Mouse (Mus musculus): ENCODE measurements around the gene Parp4. TPM values are rescaled to one million over a fixed set of nuclear protein-coding genes. Genes with fewer than 3 reads are reported as not detected.

Parp4 gene
- 29.1 and 30.8 TPM in 2 replicates for total RNA-seq (2014; fragmentation: Nextera tagmentation)
- 6.9 TPM in 2 replicates for total RNA-seq (2017)
- 1.2 and 1.4 TPM in 2 replicates for polyA plus RNA-seq (2012)

DNA sequence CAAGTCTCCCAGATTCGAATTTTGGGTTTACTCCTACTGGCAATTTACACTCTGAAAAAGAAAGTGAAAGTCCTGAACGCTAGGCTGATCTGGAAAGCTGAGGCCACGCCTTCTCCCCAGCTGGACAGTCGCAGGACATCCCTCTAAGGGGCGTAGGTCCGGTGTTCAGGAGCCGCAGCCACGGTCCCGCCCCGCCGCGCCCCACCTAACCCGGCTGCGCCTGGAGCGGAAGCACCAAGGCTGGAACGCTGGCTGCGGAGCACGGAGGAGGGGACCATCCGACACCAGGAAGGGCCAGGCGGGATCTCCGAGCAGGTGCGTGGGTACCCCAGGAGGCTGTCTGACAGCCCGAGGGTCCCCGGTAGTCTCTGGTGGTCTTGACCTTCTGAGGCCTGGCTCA, at the start of gene Parp4, which contains the start of gene Cenpj:
Gene Parp4 (plus strand): TSS at position 204 of the 400 bp plus-strand sequence.
Gene Cenpj (minus strand): TSS at position 10 of the 400 bp plus-strand sequence.
- DNase-seq (ENCODE audit: low spot score) (peak; percentile 79), ATAC-seq (ENCODE audit: extremely low read depth, insufficient number of reproducible peaks, low FRiP score, poor library complexity, severe bottlenecking) (peak; percentile 64)
- Histone ChIP-seq H3K9me3 (replicated peaks) (no peaks in the 10 kb centered on the region), H3K27me3 (ENCODE audit: insufficient read depth, low read length) (no peaks in the 10 kb centered on the region), H3K4me3 (ENCODE audit: low read depth, low read length) (peak within 1 kb of the TSS; percentile 76), H3K36me3 (replicated peaks) (peaks cover 11% of the 10 kb centered on the region), H3K4me1 (ENCODE audit: insufficient read depth, low read depth, low read length) (peaks cover 31% of the 10 kb centered on the region)
- TF ChIP-seq POLR2AphosphoS5 (IDR thresholded peaks at IDR 0.05; ENCODE audit: insufficient replicate concordance, low read depth, low read length) (no peak), GATA1 (IDR thresholded peaks at IDR 0.05; ENCODE audit: borderline replicate concordance, low read length) (no peak), TAL1 (conservative IDR thresholded peaks at IDR 0.05; ENCODE audit: low read depth, low read length) (no peak), CTCF (IDR thresholded peaks at IDR 0.05; ENCODE audit: low read depth, low read length) (no peak), GATA2 (IDR thresholded peaks at IDR 0.05; ENCODE audit: borderline replicate concordance, low read depth, low read length) (no peak)

DNA sequence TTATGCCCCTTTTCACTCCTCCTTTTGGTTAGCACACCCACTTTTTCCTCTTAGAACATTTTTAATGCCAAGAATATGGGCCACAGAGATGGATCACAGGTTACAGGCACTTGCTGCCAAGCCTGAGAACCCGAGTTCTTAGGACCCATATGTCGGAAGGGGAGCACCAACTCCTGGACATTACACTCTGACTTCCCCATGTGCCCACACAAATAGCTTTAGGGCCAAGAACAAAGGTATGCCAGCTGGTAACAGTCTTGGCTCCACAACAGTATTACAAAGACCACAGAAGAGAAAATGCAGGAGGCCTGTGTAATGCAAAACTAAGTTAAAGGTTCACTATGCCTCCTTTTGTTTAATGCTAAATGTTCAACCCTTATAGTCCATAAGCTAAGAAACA, 44.6 kb upstream of the Parp4 start:
- TF ChIP-seq GATA1 (IDR thresholded peaks at IDR 0.05; ENCODE audit: borderline replicate concordance, low read length), result no peak
- TF ChIP-seq TAL1 (conservative IDR thresholded peaks at IDR 0.05; ENCODE audit: low read depth, low read length), result no peak
- no peak for TF ChIP-seq POLR2AphosphoS5 (IDR thresholded peaks at IDR 0.05; ENCODE audit: insufficient replicate concordance, low read depth, low read length)
- TF ChIP-seq GATA2 (IDR thresholded peaks at IDR 0.05; ENCODE audit: borderline replicate concordance, low read depth, low read length), result no peak
- no peak for TF ChIP-seq CTCF (IDR thresholded peaks at IDR 0.05; ENCODE audit: low read depth, low read length)
- no peaks in the 10 kb centered on the region for H3K27me3 ChIP-seq (ENCODE audit: insufficient read depth, low read length)
- H3K4me1 ChIP-seq (ENCODE audit: insufficient read depth, low read depth, low read length), result no peaks in the 10 kb centered on the region
- H3K4me3 ChIP-seq (ENCODE audit: low read depth, low read length), result no peak overlapping the region
- H3K36me3 ChIP-seq (replicated peaks), result peaks cover 60% of the 10 kb centered on the region
- ATAC-seq (ENCODE audit: extremely low read depth, insufficient number of reproducible peaks, low FRiP score, poor library complexity, severe bottlenecking) (no peak), DNase-seq (ENCODE audit: low spot score) (no peak)
- H3K9me3 ChIP-seq (replicated peaks), result no peaks in the 10 kb centered on the region

DNA sequence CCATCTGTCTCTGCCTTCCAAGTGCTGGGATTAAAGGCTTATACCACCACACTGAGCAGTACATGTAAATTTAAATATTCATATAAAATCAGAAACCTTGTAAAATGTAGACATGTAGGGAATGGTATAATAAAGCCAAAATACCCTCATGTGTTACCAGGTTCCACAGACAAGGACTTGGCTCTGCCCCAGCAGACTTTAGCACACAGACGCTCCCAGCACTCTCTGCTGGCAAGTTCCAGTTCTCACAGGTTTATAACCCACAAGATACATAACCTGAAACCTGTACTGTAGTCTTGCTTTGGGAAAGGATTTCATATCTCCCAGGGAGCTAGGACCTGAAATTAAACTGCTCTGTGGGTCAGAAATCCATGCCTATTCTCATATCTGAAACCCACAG, 30.5 kb upstream of the Parp4 start:
- Histone ChIP-seq H3K27me3 (ENCODE audit: insufficient read depth, low read length) (no peaks in the 10 kb centered on the region), H3K36me3 (replicated peaks) (peaks cover 47% of the 10 kb centered on the region), H3K9me3 (replicated peaks) (no peaks in the 10 kb centered on the region), H3K4me1 (ENCODE audit: insufficient read depth, low read depth, low read length) (no peaks in the 10 kb centered on the region), H3K4me3 (ENCODE audit: low read depth, low read length) (no peak overlapping the region)
- TF ChIP-seq CTCF (IDR thresholded peaks at IDR 0.05; ENCODE audit: low read depth, low read length) (no peak), TAL1 (conservative IDR thresholded peaks at IDR 0.05; ENCODE audit: low read depth, low read length) (no peak), POLR2AphosphoS5 (IDR thresholded peaks at IDR 0.05; ENCODE audit: insufficient replicate concordance, low read depth, low read length) (no peak), GATA2 (IDR thresholded peaks at IDR 0.05; ENCODE audit: borderline replicate concordance, low read depth, low read length) (no peak), GATA1 (IDR thresholded peaks at IDR 0.05; ENCODE audit: borderline replicate concordance, low read length) (no peak)
- DNase-seq (ENCODE audit: low spot score) (no peak), ATAC-seq (ENCODE audit: extremely low read depth, insufficient number of reproducible peaks, low FRiP score, poor library complexity, severe bottlenecking) (no peak)

GRCm38 (mm10) chr14:56545491-56545890, 29.9 kb upstream of the Parp4 start:
- peaks cover 50% of the 10 kb centered on the region for H3K36me3 ChIP-seq (replicated peaks)
- ATAC-seq (ENCODE audit: extremely low read depth, insufficient number of reproducible peaks, low FRiP score, poor library complexity, severe bottlenecking), result no peak
- no peak for DNase-seq (ENCODE audit: low spot score)
- no peaks in the 10 kb centered on the region for H3K9me3 ChIP-seq (replicated peaks)
- no peaks in the 10 kb centered on the region for H3K4me1 ChIP-seq (ENCODE audit: insufficient read depth, low read depth, low read length)
- TF ChIP-seq GATA2 (IDR thresholded peaks at IDR 0.05; ENCODE audit: borderline replicate concordance, low read depth, low read length) (no peak), POLR2AphosphoS5 (IDR thresholded peaks at IDR 0.05; ENCODE audit: insufficient replicate concordance, low read depth, low read length) (no peak), TAL1 (conservative IDR thresholded peaks at IDR 0.05; ENCODE audit: low read depth, low read length) (no peak), GATA1 (IDR thresholded peaks at IDR 0.05; ENCODE audit: borderline replicate concordance, low read length) (no peak), CTCF (IDR thresholded peaks at IDR 0.05; ENCODE audit: low read depth, low read length) (no peak)
- no peaks in the 10 kb centered on the region for H3K27me3 ChIP-seq (ENCODE audit: insufficient read depth, low read length)
- H3K4me3 ChIP-seq (ENCODE audit: low read depth, low read length), result no peak overlapping the region

- DNase-seq (ENCODE audit: low spot score) (no peak), ATAC-seq (ENCODE audit: extremely low read depth, insufficient number of reproducible peaks, low FRiP score, poor library complexity, severe bottlenecking) (no peak)
- Histone ChIP-seq H3K4me1 (ENCODE audit: insufficient read depth, low read depth, low read length) (0 out of 2 replicates have a peak, but pooled peaks cover 2% of the 10 kb centered on the region), H3K27me3 (ENCODE audit: insufficient read depth, low read length) (no peaks in the 10 kb centered on the region), H3K9me3 (replicated peaks) (no peaks in the 10 kb centered on the region), H3K36me3 (replicated peaks) (peaks cover 62% of the 10 kb centered on the region), H3K4me3 (ENCODE audit: low read depth, low read length) (no peak overlapping the region)
- TF ChIP-seq TAL1 (conservative IDR thresholded peaks at IDR 0.05; ENCODE audit: low read depth, low read length) (no peak), GATA2 (IDR thresholded peaks at IDR 0.05; ENCODE audit: borderline replicate concordance, low read depth, low read length) (no peak), CTCF (IDR thresholded peaks at IDR 0.05; ENCODE audit: low read depth, low read length) (no peak), POLR2AphosphoS5 (IDR thresholded peaks at IDR 0.05; ENCODE audit: insufficient replicate concordance, low read depth, low read length) (no peak), GATA1 (IDR thresholded peaks at IDR 0.05; ENCODE audit: borderline replicate concordance, low read length) (no peak)
These were observed 24.5 kb upstream of the Parp4 start for GRCm38 (mm10) chr14:56550960-56551359.

- H3K4me3 ChIP-seq (ENCODE audit: low read depth, low read length), result no peak overlapping the region
- ATAC-seq (ENCODE audit: extremely low read depth, insufficient number of reproducible peaks, low FRiP score, poor library complexity, severe bottlenecking) (no peak), DNase-seq (ENCODE audit: low spot score) (no peak)
- no peak for TF ChIP-seq TAL1 (conservative IDR thresholded peaks at IDR 0.05; ENCODE audit: low read depth, low read length)
- no peak for TF ChIP-seq GATA2 (IDR thresholded peaks at IDR 0.05; ENCODE audit: borderline replicate concordance, low read depth, low read length)
- TF ChIP-seq CTCF (IDR thresholded peaks at IDR 0.05; ENCODE audit: low read depth, low read length), result no peak
- no peak for TF ChIP-seq GATA1 (IDR thresholded peaks at IDR 0.05; ENCODE audit: borderline replicate concordance, low read length)
- TF ChIP-seq POLR2AphosphoS5 (IDR thresholded peaks at IDR 0.05; ENCODE audit: insufficient replicate concordance, low read depth, low read length), result no peak
- no peaks in the 10 kb centered on the region for H3K27me3 ChIP-seq (ENCODE audit: insufficient read depth, low read length)
- 0 out of 2 replicates have a peak, but pooled peaks cover 2% of the 10 kb centered on the region for H3K4me1 ChIP-seq (ENCODE audit: insufficient read depth, low read depth, low read length)
- no peaks in the 10 kb centered on the region for H3K9me3 ChIP-seq (replicated peaks)
- H3K36me3 ChIP-seq (replicated peaks), result peaks cover 66% of the 10 kb centered on the region
These were observed 22.5 kb upstream of the Parp4 start for GRCm38 (mm10) chr14:56552924-56553323.

Measured in G1E (cell line).